In the genomic region with DNA sequence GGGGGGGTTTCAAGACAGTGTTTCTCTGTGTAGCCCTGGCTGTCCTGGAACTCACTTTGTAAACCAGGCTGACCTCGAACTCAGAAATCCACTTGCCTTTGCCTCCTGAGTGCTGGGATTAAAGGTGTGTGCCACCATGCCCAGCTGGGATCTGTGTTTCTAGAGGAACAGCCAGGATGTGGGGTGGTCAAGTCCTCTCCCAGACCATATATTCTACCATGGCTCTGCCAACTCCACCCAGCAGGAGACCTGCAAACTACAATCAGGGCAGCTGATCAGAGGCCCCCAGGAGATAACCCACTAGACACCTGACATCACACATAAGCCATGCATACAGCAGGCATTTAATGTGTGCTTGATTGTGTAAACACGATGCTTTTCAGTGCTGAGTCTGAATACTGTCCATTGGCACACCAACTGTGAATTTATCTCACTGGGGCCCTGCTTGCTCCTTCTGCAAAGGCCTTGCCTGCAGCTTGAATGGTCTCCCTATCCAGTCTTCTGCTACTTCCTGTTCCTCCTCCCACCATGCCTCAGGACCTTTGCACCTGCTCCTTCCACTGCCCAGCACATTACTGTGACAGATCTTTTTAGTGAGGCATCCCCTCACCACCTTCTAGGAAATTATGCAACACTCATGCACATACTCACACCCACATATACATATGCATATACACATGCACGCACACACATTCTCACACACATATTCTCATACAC, we compare ENCODE assay signal across 37 mouse cellular contexts. TPM values are rescaled to one million over a fixed set of nuclear protein-coding genes. Genes with fewer than 3 reads are reported as not detected.
DNase-seq lines count a peak whose midpoint lies in the region; TF ChIP-seq lines count a peak whose summit lies in the region.
"Had no signal": no experiment of that assay in that cellular context is flagged by ENCODE, and none has a peak within 500 bp of the region (broad histone marks: within the 10 kb centered on the region; RNA-seq: fewer than 3 reads in every experiment).

No protein-coding gene starts in this region.

- H3K4me3 ChIP-seq in left cerebral cortex, adult 2 months = no peak overlapping the region
- H3K4me3 ChIP-seq in cerebellum, adult 2 months (replicated peaks; ENCODE audit: insufficient read depth, low read depth, low read length) = no peak overlapping the region
- H3K4me3 ChIP-seq: embryonic facial prominence, embryonic 13.5 days; forebrain, embryonic 10.5 days; forebrain, embryonic 15.5 days; hindbrain, embryonic 15.5 days; intestine, embryonic 15.5 days; limb, embryonic 12.5 days; liver, embryonic 15.5 days; neural tube, embryonic 12.5 days had no signal

- TF ChIP-seq CTCF in left cerebral cortex, adult 2 months (IDR thresholded peaks at IDR 0.05) = no peak
- TF ChIP-seq CTCF in cerebellum, adult 2 months (IDR thresholded peaks at IDR 0.05; ENCODE audit: borderline replicate concordance, insufficient read depth, low read depth, low read length) = no peak

- H3K27me3 ChIP-seq in cerebellum, adult 2 months (ENCODE audit: control insufficient read depth, insufficient read depth, low read length) = no peaks in the 10 kb centered on the region
- H3K27me3 ChIP-seq: embryonic facial prominence, embryonic 13.5 days; forebrain, embryonic 15.5 days; hindbrain, embryonic 15.5 days; intestine, embryonic 15.5 days; limb, embryonic 12.5 days; liver, embryonic 15.5 days; neural tube, embryonic 12.5 days had no signal

- TF ChIP-seq POLR2A in cerebellum, adult 2 months (IDR thresholded peaks at IDR 0.05; ENCODE audit: borderline replicate concordance, insufficient read depth, low read length) = no peak

- DNase-seq in left cerebral cortex, postnatal 4 days = peak; percentile 57
- DNase-seq in left cerebral cortex, adult 2 months (ENCODE audit: extremely low spot score in 1 of 2, low spot score in 2 of 2) = no peak
- DNase-seq in cerebellum, adult 2 months = peak; percentile 81 to 82
- DNase-seq in cerebellum, postnatal 14 days = peak; percentile 78 to 87
- no peak for DNase-seq in lung, postnatal 4 days
- DNase-seq in embryo, embryonic 11 days = no peak
- DNase-seq: adrenal gland, postnatal 36 days; B cell, adult 2 months; gastrocnemius, postnatal 25 days; kidney, adult 2 months; kidney, postnatal 10 days; layer of hippocampus, adult 9-11 months; lung, embryonic 14.5 days; lung, postnatal 14 days; thymus, postnatal 4 days had no signal

- H3K4me1 ChIP-seq in cerebellum, adult 2 months (ENCODE audit: control insufficient read depth, insufficient read depth, low read length) = peaks cover 59% of the 10 kb centered on the region
- H3K4me1 ChIP-seq: forebrain, embryonic 10.5 days; forebrain, embryonic 15.5 days; hindbrain, embryonic 15.5 days; liver, embryonic 15.5 days; neural tube, embryonic 12.5 days had no signal

- WGBS in cerebellum, adult 2 months = 34% methylated on average over 3 of the region's 3 CpGs

- intact Hi-C loops in left cerebral cortex, postnatal 4 days (cut with DNase I) = no loop called here
- intact Hi-C loops in left cerebral cortex, adult 2 months (cut with DNase I) = no loop called here

- no peak overlapping the region for H3K27ac ChIP-seq in left cerebral cortex, adult 2 months
- H3K27ac ChIP-seq in cerebellum, adult 2 months (ENCODE audit: insufficient read depth, low read length) = peak overlapping the region; percentile 97
- H3K27ac ChIP-seq: embryonic facial prominence, embryonic 13.5 days; forebrain, embryonic 15.5 days; hindbrain, embryonic 15.5 days; intestine, embryonic 15.5 days; limb, embryonic 12.5 days; liver, embryonic 15.5 days; neural tube, embryonic 12.5 days had no signal

RNA-seq across cellular contexts. Expression of gene Mrgprd, which starts 21.1 kb away (rescaled TPM):
- not detected for total RNA-seq in left cerebral cortex, postnatal 4 days (2021)
- total RNA-seq in left cerebral cortex, adult 2 months (2021) = not detected
- polyA plus RNA-seq in cerebellum, adult 2 months (2012; rRNA removed) = not detected in 2 replicates
- total RNA-seq: adrenal gland, adult 18-20 months; adrenal gland, postnatal 36 days; gastrocnemius, adult 18-20 months; gastrocnemius, postnatal 25 days; heart, adult 18-20 months; heart, postnatal 4 days; left cerebral cortex, postnatal 14 days; liver, adult 2 months; megakaryocyte progenitor cell, adult 5-6 weeks had no signal
- polyA plus RNA-seq: embryonic facial prominence, embryonic 13.5 days; forebrain, embryonic 10.5 days; forebrain, embryonic 15.5 days; frontal cortex, adult 2 months; heart, embryonic 11.5 days; heart, embryonic 16.5 days; hindbrain, embryonic 15.5 days; intestine, embryonic 15.5 days; kidney, adult 2 months; limb, embryonic 12.5 days; liver, adult 2 months; liver, embryonic 15.5 days; midbrain, embryonic 11.5 days; midbrain, embryonic 16.5 days; stomach, embryonic 14.5 days; testis, adult 2 months had no signal

RNA-seq across cellular contexts. Expression of gene Mrgprf, which starts 35.1 kb away (rescaled TPM):
- total RNA-seq in left cerebral cortex, postnatal 4 days (2021) = 1 to 10 TPM; 2.2 to 3.0 TPM
- total RNA-seq in left cerebral cortex, adult 2 months (2021) = 1 to 10 TPM; 1.8 to 2.5 TPM
- 24.0 and 30.8 TPM in 2 replicates for polyA plus RNA-seq in cerebellum, adult 2 months (2012; rRNA removed)
- total RNA-seq: liver, adult 2 months; megakaryocyte progenitor cell, adult 5-6 weeks had no signal

RNA-seq across cellular contexts. Expression of gene Tpcn2, which starts 52.0 kb away (rescaled TPM):
- 1 to 10 TPM; 4.7 to 5.0 TPM for total RNA-seq in left cerebral cortex, postnatal 4 days (2021)
- 1 to 10 TPM; 5.3 to 6.8 TPM for total RNA-seq in left cerebral cortex, adult 2 months (2021)
- 24.4 and 29.0 TPM in 2 replicates for polyA plus RNA-seq in cerebellum, adult 2 months (2012; rRNA removed)

Comparison
In these comparisons a context has a peak if more than half of its experiments do, and no peak if none do; other contexts are left out.
1. DNase-seq: peak in left cerebral cortex, postnatal 4 days (single experiment), cerebellum, adult 2 months (2 of 2) and cerebellum, postnatal 14 days (2 of 2); none in left cerebral cortex, adult 2 months (0 of 2), lung, postnatal 4 days (0 of 2) and embryo, embryonic 11 days (single experiment).